Mouse (Mus musculus) liver, postnatal 0 days (tissue): ENCODE data around the gene Cdkn3.

Experiments
- CTCF ChIP-seq: sonication (generic); IDR thresholded peaks from 2 replicates; pipeline ENCODE4 v1.5.1; 2016; ENCODE audit warnings: antibody characterized with exemption, low read depth
- EP300 ChIP-seq: IDR thresholded peaks from 2 replicates; pipeline ENCODE4 v1.6.1; 2016; ENCODE audit warnings: antibody characterized with exemption, low read depth, mild to moderate bottlenecking

DNA sequence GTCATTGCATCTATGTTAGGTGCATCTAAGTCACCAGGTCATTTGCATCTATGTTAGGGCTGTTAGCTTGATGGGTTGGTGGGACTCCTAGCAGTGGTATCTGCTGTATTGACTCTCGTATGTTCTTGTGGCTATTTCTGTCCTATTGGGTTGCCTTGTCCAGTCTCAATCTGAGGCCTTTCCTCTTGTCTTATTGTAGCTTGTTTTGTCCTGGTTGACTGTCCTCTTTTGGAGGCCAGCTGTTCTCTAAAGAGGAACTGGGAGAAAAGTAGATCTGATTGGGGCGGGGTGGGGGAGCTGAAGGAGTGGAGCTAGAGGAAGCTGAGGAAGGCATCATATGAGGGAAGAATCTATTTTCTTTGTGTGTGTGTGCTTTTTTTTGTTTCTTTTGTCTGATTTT lies 17.7 kb upstream of the Cdkn3 start:
- TF ChIP-seq CTCF = no peak
- TF ChIP-seq EP300 = no peak
